Mouse (Mus musculus) thymus, adult 2 months (tissue): ENCODE data around the gene Pld2. TPM values are rescaled to one million over a fixed set of nuclear protein-coding genes. Genes with fewer than 3 reads are reported as not detected.
A peak's percentile ranks its signal among the peaks of the same experiment; 100 is the strongest.

Source experiments
- DNase-seq: peaks from one replicate; pipeline ENCODE4 v3.0.0; 2021
- H3K27ac ChIP-seq: fragments of 200-500 bp; 2 replicates; pipeline ENCODE4 v1.5.1; 2012; ENCODE audit warnings: low read length, control low read depth; ENCODE audit not compliant: control insufficient read depth, insufficient read depth
- H3K27me3 ChIP-seq: fragments of 200-500 bp; 2 replicates; pipeline ENCODE4 v1.6.1; 2012; ENCODE audit warnings: mild to moderate bottlenecking, low read length, moderate library complexity, mixed read lengths; ENCODE audit not compliant: control insufficient read depth, insufficient read depth
- H3K36me3 ChIP-seq: fragments of 200-500 bp; 2 replicates; pipeline ENCODE4 v1.6.1; 2012; ENCODE audit warnings: mild to moderate bottlenecking, low read length, moderate library complexity; ENCODE audit not compliant: control insufficient read depth, insufficient read depth
- H3K4me1 ChIP-seq: fragments of 200-500 bp; replicated peaks from 2 replicates; pipeline ENCODE4 v1.6.1; 2012; ENCODE audit warnings: low read length; ENCODE audit not compliant: control insufficient read depth, insufficient read depth
- H3K4me3 ChIP-seq: fragments of 200-500 bp; 2 replicates; pipeline ENCODE4 v1.5.1; 2012; ENCODE audit warnings: mild to moderate bottlenecking, low read length, control low read depth, moderate library complexity; ENCODE audit not compliant: control insufficient read depth, insufficient read depth
- CTCF ChIP-seq: fragments of 200-500 bp; IDR thresholded peaks from 2 replicates; pipeline ENCODE4 v1.5.1; 2012; ENCODE audit warnings: mild to moderate bottlenecking, control low read depth, low read length, moderate library complexity, borderline replicate concordance; ENCODE audit not compliant: control insufficient read depth, poor library complexity, insufficient read depth; ENCODE audit errors: extremely low read depth
- POLR2A ChIP-seq: fragments of 200-500 bp; IDR thresholded peaks from 2 replicates; pipeline ENCODE4 v1.6.1; 2012; ENCODE audit warnings: mild to moderate bottlenecking, low read length, control low read depth, moderate library complexity; ENCODE audit not compliant: control insufficient read depth, poor library complexity, insufficient read depth; ENCODE audit errors: extremely low read depth
- WGBS: fragments of 180-500 bp; shearing (Covaris S2); methylation state at CpG from one replicate; pipeline ENCODE4 v1.1.7; 2018; 5-methylcytosine and 5-hydroxymethylcytosine counted together
- polyA plus RNA-seq: library from polyadenylated mRNA; depleted of rRNA; stranded (reverse); fragments of >200 nt; gene quantifications from 2 replicates; pipeline ENCODE4 v1.2.3, GENCODE M21; 2012

Gene Pld2
- polyA plus RNA-seq, 1 experiment: 16.1 TPM

DNA sequence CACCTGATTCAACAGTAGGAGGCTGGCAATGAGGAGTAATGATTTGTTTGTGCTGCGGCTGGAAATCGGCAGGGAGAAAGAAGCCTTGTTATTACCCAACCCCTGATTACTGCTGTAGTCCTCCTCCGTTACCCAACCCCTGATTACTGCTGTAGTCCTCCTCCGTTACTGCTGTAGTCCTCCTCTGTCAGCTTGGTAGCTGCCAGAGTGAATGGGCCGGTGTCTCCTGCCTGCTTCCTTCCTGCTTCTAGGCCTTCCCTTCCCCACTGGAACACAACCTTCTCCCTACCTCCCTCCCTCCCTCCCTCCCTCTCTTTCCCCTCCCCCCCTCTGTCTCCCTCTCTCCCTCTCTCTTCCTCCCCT lies 40.5 kb downstream of the Pld2 start:
- Histone ChIP-seq H3K4me3 (no peak overlapping the region), H3K27me3 (no peaks in the 10 kb centered on the region), H3K27ac (peak overlapping the region; percentile 33), H3K36me3 (no peaks in the 10 kb centered on the region), H3K4me1 (peaks cover 20% of the 10 kb centered on the region)
- no peak for DNase-seq
- no peak for TF ChIP-seq POLR2A
- no peak for TF ChIP-seq CTCF
- WGBS: 62% methylated on average over 5 of the region's 5 CpGs

DNA sequence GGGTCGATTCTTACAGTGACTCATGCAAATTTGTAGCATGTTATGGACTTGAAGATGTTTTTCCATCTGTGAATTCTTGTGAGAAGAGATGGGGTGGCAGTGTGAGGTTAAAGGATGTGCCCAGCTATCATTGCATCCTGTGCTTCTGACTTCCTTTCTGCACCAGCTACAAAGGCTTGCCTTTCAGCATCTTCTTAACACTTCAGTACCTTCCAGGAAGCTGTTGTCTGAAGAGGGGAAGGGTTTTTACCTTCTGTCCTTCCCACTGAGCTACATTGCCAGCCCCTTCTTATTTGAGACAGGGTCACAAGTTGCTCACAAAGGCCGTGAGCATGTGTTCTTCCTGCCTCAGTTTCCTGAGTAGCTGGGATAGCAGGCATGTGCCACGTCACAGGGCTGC lies 41.1 kb downstream of the Pld2 start:
- no peak for DNase-seq
- Histone ChIP-seq H3K36me3 (no peaks in the 10 kb centered on the region), H3K4me1 (peaks cover 20% of the 10 kb centered on the region), H3K27me3 (no peaks in the 10 kb centered on the region), H3K4me3 (no peak overlapping the region), H3K27ac (no peak overlapping the region; the same call in 1 of the 2 replicates)
- WGBS: 46% methylated on average over 3 of the region's 3 CpGs
- TF ChIP-seq POLR2A: no peak
- TF ChIP-seq CTCF: no peak

- H3K4me1 ChIP-seq: peaks cover 20% of the 10 kb centered on the region
- TF ChIP-seq CTCF: no peak
- TF ChIP-seq POLR2A: no peak
- no peak overlapping the region for H3K27ac ChIP-seq
- no peaks in the 10 kb centered on the region for H3K36me3 ChIP-seq
- WGBS: 65% methylated on average over 3 of the region's 3 CpGs
- DNase-seq: no peak
- H3K4me3 ChIP-seq: no peak overlapping the region
- H3K27me3 ChIP-seq: no peaks in the 10 kb centered on the region
These were observed 42.3 kb downstream of the Pld2 start for GRCm38 (mm10) chr11:70582196-70582595.

DNA sequence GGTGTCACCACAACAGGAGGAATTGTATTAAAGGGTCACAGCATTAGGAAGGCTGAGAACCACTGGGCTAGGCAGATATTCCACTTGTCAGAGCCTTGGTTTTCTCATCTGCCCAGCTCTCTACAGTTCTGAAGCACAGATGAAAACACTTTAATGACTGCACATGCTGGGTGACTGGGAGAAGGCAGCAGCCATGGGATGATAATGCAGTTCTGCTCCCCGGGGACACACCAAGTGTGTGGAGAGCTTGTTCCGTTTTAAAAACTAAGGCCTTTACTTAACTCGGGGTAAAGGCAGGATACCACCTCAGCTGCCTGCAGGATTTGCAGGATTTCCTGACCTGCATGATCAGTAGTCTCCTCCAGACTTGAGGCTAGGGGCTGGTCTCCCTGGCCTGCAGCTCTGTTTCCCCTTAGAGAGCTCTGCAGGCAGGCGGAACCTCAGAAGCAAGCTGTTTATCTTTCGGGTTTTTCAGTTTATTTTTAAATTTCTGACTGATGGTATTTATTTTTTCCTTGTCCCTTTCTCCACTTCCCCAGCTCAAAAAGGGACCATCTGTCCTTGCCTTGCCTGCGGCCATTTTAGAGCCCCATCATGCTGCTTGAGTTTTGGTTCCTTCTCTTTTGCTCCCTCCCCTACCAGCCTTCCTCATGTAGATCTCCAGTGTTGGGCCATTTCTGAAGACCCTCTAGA lies 43.3 kb downstream of the Pld2 start:
- Histone ChIP-seq H3K27me3 (no peaks in the 10 kb centered on the region), H3K4me1 (peaks cover 20% of the 10 kb centered on the region), H3K36me3 (no peaks in the 10 kb centered on the region), H3K27ac (no peak overlapping the region), H3K4me3 (no peak overlapping the region)
- no peak for TF ChIP-seq POLR2A
- TF ChIP-seq CTCF: no peak
- no peak for DNase-seq
- WGBS: 61% methylated on average over 6 of the region's 6 CpGs

DNA sequence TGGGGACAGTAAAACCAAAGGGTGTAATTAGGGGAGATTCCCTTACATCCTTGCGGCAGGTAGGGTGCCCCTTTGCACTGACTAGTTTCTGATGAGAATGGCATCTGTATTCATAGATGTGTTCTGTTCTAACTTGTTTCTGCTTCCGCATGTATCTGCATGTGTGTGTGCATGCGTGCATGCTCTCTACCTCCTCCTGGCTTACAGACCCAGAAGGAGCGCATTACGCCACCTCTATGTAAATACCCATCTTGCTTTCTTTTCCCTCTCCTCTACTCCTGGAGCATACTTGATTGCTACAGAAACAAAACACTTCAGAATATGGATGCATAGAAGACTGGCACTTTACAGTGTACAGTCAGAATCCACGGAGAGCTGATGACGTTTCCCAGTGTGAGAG lies 43.9 kb downstream of the Pld2 start:
- TF ChIP-seq POLR2A (no peak), CTCF (no peak)
- H3K27me3 ChIP-seq: no peaks in the 10 kb centered on the region
- WGBS: 96% methylated on average over 7 of the region's 7 CpGs
- H3K4me3 ChIP-seq: no peak overlapping the region
- H3K27ac ChIP-seq: no peak overlapping the region
- H3K36me3 ChIP-seq: no peaks in the 10 kb centered on the region
- H3K4me1 ChIP-seq: peaks cover 20% of the 10 kb centered on the region
- DNase-seq: no peak

GRCm38 (mm10) chr11:70585457-70585856 lies 45.6 kb downstream of the Pld2 start:
- Histone ChIP-seq H3K27ac (no peak overlapping the region), H3K27me3 (no peaks in the 10 kb centered on the region), H3K4me3 (no peak overlapping the region), H3K36me3 (no peaks in the 10 kb centered on the region), H3K4me1 (peaks cover 6% of the 10 kb centered on the region)
- 82% methylated on average over 7 of the region's 7 CpGs for WGBS
- TF ChIP-seq POLR2A: no peak
- no peak for TF ChIP-seq CTCF
- no peak for DNase-seq

DNA sequence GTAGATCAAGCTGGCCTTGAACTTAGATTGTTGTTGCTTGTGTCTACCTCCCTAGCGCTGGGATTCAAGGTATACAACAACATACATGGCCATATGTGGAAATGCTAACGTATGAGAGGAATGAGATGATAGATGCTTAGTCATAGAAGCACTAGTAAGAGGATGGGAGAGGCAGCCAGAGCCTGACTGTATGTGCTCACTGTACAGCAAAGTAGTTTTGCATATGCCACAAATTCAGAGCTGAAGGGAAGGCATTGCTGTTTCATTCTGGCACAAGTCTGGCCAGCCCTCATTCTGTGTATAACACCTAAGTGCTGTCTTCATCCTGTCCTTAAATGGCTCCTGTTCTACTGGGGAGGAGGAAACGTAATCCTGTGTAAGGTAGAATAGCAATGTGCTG lies 46.4 kb downstream of the Pld2 start:
- no peak for DNase-seq
- Histone ChIP-seq H3K36me3 (no peaks in the 10 kb centered on the region), H3K27ac (no peak overlapping the region), H3K4me1 (peaks cover 3% of the 10 kb centered on the region), H3K4me3 (no peak overlapping the region), H3K27me3 (no peaks in the 10 kb centered on the region)
- no peak for TF ChIP-seq POLR2A
- 94% methylated on average over 3 of the region's 3 CpGs for WGBS
